Mouse (Mus musculus) liver, postnatal 0 days (tissue): ENCODE results near the gene Adrm1.

ENCODE experiments used
- CTCF ChIP-seq: sonication (generic); IDR thresholded peaks from 2 replicates; pipeline ENCODE4 v1.5.1; 2016; ENCODE audit warnings: antibody characterized with exemption, low read depth
- EP300 ChIP-seq: IDR thresholded peaks from 2 replicates; pipeline ENCODE4 v1.6.1; 2016; ENCODE audit warnings: antibody characterized with exemption, low read depth, mild to moderate bottlenecking

DNA sequence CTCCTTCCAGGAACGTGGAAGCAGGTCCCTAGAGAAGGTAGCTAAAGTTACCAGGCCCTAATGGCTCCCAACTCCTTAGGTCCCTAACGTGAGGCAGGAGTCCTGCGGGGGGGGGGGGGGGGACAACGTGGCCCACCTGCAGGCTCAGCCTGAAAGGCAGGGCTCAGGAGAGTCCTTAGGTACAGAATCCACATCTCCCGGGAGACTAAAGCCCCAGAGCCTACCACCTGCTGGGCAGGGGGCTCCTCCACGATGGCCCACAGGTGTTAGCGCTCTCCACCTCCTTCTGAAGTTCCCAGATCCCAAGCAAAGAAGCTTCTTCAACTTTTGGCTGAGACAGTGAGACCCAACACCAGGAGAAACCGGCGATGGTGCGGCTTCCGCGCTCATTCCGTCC is 53.4 kb downstream of the Adrm1 start:
- TF ChIP-seq CTCF, result no peak
- no peak for TF ChIP-seq EP300
